Mouse (Mus musculus) cerebral cortex, adult 2 months (tissue): Measurements from ENCODE around the gene Cfap74.

Experiments used
- WGBS: fragments of 180-500 bp; shearing (Covaris S2); methylation state at CpG from one replicate; pipeline ENCODE4 v1.1.7; 2018; 5-methylcytosine and 5-hydroxymethylcytosine counted together

The Cfap74 gene

GRCm38 (mm10) chr4:155409058-155409776 lies at the start of gene Cfap74:
Gene Cfap74, plus strand, starts transcription at chr4:155409190.
- WGBS, result under 1% methylated on average over 35 of the region's 35 CpGs

GRCm38 (mm10) chr4:155359560-155360464 lies 49.2 kb upstream of the Cfap74 start:
- WGBS, result 70% methylated on average over 12 of the region's 12 CpGs

GRCm38 (mm10) chr4:155360856-155361255 lies 48.1 kb upstream of the Cfap74 start:
- WGBS, result 3% methylated on average over 42 of the region's 42 CpGs

GRCm38 (mm10) chr4:155361303-155361791 lies 47.6 kb upstream of the Cfap74 start, which contains the start of gene Prkcz:
Gene Prkcz, minus strand, starts transcription at chr4:155361361.
- WGBS, result 1% methylated on average over 51 of the region's 51 CpGs

GRCm38 (mm10) chr4:155362443-155362842 lies 46.5 kb upstream of the Cfap74 start:
- 59% methylated on average over 5 of the region's 5 CpGs for WGBS

- 89% methylated on average over 6 of the region's 6 CpGs for WGBS
Observed at GRCm38 (mm10) chr4:155366784-155367183, 42.2 kb upstream of the Cfap74 start.

GRCm38 (mm10) chr4:155367739-155368138 lies 41.3 kb upstream of the Cfap74 start:
- WGBS, result 73% methylated on average over 9 of the region's 9 CpGs

GRCm38 (mm10) chr4:155368684-155369083 lies 40.3 kb upstream of the Cfap74 start:
- WGBS, result 30% methylated on average over 12 of the region's 12 CpGs

GRCm38 (mm10) chr4:155370737-155371715 lies 38.0 kb upstream of the Cfap74 start:
- WGBS, result 76% methylated on average over 15 of the region's 15 CpGs

- 65% methylated on average over 5 of the region's 5 CpGs for WGBS
Observed at GRCm38 (mm10) chr4:155371797-155372735, 36.9 kb upstream of the Cfap74 start.

- 57% methylated on average over 7 of the region's 7 CpGs for WGBS
Observed at GRCm38 (mm10) chr4:155381974-155382373, 27.0 kb upstream of the Cfap74 start.

- 18% methylated on average over 9 of the region's 9 CpGs for WGBS
Observed at GRCm38 (mm10) chr4:155382752-155383151, 26.2 kb upstream of the Cfap74 start.

- 77% methylated on average over 4 of the region's 4 CpGs for WGBS
Observed at GRCm38 (mm10) chr4:155383326-155383725, 25.7 kb upstream of the Cfap74 start.

GRCm38 (mm10) chr4:155387166-155387565 lies 21.8 kb upstream of the Cfap74 start:
- WGBS, result 69% methylated on average over 8 of the region's 8 CpGs

GRCm38 (mm10) chr4:155395471-155395870 lies 13.5 kb upstream of the Cfap74 start:
- WGBS, result 47% methylated on average over 5 of the region's 5 CpGs

- WGBS, result 57% methylated on average over 4 of the region's 4 CpGs
Observed at GRCm38 (mm10) chr4:155396751-155397150, 12.2 kb upstream of the Cfap74 start.

GRCm38 (mm10) chr4:155397511-155398221 lies 11.3 kb upstream of the Cfap74 start, which contains the start of gene Gabrd:
Gene Gabrd, minus strand, starts transcription at chr4:155398112.
- 1% methylated on average over 56 of the region's 57 CpGs for WGBS

GRCm38 (mm10) chr4:155398222-155398540 lies 10.8 kb upstream of the Cfap74 start:
- WGBS, result 8% methylated on average over 9 of the region's 9 CpGs

- WGBS, result 77% methylated on average over 7 of the region's 7 CpGs
Observed at GRCm38 (mm10) chr4:155401121-155401520, 7.9 kb upstream of the Cfap74 start.

GRCm38 (mm10) chr4:155402489-155402888 lies 6.5 kb upstream of the Cfap74 start:
- WGBS, result 42% methylated on average over 1 of the region's 1 CpGs
